Mouse (Mus musculus) spleen, postnatal 36 days (tissue): Measurements from ENCODE around the gene Crmp1.

Source experiments
- DNase-seq, 2 experiments: peaks; one replicate each; pipeline ENCODE4 v3.0.0; 2022; ENCODE audit warnings: low spot score in 2 of 2, mixed read lengths in 1 of 2

Crmp1 gene

GRCm38 (mm10) chr5:37241651-37242151 lies at the start of gene Crmp1:
Gene Crmp1 (plus strand): TSS chr5:37241940.
- DNase-seq: no peak

DNA sequence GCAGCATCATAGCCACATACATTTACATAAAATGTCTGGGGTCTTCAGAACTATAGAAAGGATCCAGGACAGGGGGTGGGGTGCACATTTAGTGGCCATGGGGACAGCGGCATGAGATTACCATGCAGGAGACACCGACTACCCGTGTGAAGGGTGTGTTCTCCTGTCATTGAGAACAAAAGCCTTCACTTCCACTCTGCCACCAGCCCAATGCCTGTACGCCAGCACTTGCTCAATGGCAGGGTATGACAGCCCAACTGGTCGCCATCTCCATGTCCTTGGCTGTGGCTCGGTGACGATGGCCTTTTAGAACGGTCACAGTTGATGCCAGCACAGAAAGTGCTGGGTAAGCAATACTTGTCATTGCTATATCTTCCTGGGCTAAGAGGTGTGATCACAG lies 45.5 kb upstream of the Crmp1 start:
- no peak for DNase-seq

DNA sequence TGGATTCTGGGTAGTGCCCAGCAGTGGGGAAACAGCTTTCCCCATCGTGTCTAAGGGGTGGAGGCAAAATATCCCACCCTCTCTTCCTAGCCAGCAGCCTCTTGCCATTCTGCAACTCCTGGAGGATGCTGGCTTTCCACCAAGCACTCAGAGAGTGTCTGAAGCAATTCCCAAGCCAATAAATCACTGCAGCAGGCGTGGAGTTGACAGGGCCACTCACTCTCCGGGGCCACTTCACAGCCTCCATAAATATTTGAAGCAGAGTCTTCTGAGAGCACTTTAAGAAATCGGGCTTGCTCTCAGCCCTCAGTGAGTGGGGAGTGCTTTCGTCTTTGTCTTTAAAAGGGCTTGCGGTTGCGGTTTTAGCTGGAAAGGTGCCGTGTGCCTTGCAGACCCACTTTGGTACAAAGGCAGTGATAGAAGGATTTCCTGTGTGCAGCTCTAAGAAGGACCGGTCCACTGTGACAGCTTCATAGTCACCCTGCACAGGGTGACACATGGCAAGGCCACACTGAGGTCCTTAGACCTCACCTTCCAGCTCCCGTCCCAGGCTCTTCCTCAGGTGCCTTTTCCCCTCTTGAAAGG lies 45.0 kb upstream of the Crmp1 start:
- DNase-seq: no peak

- no peak for DNase-seq
These were observed 44.3 kb upstream of the Crmp1 start for GRCm38 (mm10) chr5:37197423-37197822.

GRCm38 (mm10) chr5:37198011-37198688 lies 43.6 kb upstream of the Crmp1 start:
- DNase-seq: no peak

DNA sequence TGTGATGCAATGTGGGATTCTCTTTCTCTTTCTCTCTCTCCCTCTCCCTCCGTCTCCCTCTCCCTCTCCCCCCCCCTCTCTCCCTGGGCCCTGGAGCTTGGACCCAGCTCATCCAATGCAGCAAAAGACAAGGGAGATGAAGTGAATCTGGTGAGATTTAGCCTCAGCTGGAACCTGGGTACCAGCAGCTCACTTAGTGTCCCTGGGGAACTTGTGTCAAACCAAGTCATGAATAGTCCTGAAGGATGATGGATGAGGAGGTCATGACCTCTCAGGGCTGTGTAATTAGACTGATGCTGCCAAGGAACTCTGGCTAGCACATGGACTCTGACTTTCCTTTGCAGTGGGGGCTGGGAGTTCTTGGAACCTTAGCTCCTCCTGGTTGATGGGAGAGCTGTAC lies 39.5 kb upstream of the Crmp1 start:
- no peak for DNase-seq

DNA sequence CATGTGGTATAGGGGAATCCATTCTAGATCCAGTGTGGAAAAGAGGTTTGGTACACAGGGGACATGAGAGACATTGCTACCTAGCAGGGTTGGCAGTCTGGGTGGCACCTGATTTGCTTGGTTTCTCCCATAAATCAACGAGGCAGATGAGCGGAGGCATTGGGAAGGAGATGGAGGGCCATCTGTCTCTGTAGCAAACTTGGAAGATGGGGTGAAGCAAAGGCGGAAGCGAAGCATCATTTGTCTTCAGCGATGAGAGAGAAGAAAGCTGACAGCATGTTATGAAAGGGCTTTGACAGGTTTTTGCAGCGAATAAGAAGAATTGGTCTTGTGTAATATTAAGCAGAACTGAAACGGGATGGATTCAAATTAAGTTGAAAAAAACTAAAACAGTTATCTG lies 36.9 kb upstream of the Crmp1 start:
- DNase-seq: no peak

- DNase-seq: no peak
These were observed 36.3 kb upstream of the Crmp1 start for GRCm38 (mm10) chr5:37205420-37205819.

DNA sequence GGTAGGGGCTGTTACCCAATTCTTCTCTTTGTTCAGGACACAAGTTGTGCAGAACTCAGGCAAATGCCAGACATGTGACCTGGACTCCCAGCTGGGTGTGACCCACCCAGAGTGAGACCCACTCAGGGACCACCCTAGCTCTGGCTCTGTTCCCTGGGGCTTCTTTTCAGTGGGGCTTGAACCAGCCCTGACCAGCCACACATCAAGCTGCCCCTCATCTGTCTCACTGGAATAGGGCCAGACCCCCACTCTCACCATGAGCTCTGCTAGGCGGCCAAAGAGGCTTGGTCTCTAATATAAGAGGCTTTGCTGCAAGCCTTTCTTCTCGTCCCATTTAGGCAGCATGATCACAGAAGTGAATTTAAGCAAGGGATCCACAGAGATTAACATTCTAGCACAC lies 35.4 kb upstream of the Crmp1 start:
- DNase-seq: no peak

DNA sequence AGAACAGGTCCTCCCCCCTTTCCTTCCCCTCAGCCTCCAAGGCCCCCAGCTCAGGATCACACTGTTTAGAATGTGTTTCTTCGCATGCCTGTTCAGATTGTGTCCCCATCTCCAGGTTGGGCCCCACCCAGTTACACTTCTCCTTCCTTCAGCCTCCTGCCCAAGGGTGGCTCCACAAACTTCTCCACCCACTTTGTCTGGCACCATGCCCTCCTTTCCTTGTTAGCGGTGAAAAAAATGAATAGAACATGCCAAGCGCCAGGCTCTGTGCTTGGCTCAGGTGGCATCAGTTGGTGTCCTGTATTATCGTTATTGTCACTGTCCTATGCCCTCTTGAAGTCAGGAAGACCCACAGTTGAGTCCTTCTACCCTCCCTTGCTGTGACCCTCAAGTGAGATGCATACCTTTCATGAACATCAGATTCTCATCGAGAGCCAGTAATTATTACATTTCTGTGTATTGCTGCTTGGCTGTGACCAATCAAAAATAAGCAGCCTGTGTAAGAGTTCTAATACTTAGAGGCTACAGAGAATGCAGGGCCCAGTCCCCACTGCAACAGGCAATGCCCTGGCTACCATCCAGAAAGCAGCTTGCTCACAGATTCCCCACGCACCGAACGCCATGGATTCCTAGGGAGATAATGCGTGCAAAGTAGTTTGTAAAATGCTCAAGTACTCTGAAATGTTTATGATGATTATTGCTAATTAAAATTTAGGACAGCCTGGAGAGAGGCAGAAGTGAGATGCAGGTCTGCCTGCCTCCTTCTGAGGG lies 28.6 kb upstream of the Crmp1 start:
- no peak for DNase-seq

GRCm38 (mm10) chr5:37213709-37214103 lies 28.0 kb upstream of the Crmp1 start:
- no peak for DNase-seq

DNA sequence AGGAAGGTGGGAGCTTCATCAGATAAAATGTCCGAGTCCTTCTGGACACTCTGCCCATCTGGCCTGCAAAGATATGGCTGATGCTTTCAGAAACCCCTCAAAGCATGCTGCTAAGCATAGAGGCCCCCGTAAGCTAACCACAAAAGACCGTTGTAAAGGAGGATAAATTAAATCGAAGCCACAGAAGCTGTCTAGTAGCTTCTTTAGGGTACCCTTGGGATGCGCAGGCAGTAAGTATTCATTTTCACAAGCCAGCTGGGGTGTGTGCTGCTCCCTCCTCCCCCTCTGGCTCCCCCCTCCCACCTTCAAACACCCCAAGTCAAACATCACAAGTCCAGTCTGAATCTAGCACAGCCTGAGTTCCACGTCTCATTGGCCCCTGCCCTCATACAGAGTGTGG lies 27.1 kb upstream of the Crmp1 start:
- no peak for DNase-seq

DNA sequence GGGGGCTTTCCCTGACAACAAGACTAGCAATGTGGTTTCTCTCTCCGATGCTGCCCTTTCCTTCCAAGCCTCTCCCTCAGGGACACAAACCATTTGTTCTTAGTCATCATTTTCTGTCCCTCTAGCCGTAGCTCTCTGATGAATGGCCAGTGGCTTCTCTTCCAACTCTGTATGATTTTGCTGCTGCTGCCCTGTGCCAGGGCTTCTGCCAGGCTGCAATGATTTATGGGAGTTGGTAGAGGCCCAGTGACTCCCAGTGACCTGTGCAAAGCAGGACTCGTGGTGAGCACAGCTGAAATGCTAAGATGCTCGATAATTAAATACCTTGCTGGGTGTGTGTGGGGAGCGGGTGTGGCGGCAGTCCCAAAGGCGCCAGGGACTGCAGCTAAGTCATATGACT lies 26.5 kb upstream of the Crmp1 start:
- DNase-seq: no peak

- DNase-seq: no peak
These were observed 22.1 kb upstream of the Crmp1 start for GRCm38 (mm10) chr5:37219615-37220014.

GRCm38 (mm10) chr5:37220575-37220974 lies 21.2 kb upstream of the Crmp1 start:
- DNase-seq: no peak

DNA sequence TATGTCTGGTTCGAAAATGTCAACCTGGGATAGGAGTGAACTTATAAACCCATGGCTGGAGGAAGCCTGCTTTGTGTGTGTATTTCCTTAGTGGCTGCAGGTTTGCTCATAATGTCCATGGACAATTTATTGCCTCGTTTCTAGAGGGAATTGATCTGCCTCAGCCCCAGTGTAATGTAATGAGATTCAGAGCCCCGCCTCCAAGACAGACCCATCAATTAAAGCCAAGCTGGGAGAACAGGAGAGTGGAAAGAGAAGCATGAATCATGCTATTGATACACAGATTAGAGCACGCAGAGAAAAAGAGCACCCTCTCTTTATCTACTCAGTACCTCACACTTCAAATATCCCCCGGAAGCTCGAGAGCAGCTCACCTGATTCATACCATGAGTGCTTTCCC lies 20.2 kb upstream of the Crmp1 start:
- no peak for DNase-seq

- no peak for DNase-seq
These were observed 19.4 kb upstream of the Crmp1 start for GRCm38 (mm10) chr5:37222316-37222715.

GRCm38 (mm10) chr5:37225708-37226107 lies 16.0 kb upstream of the Crmp1 start:
- DNase-seq: no peak

DNA sequence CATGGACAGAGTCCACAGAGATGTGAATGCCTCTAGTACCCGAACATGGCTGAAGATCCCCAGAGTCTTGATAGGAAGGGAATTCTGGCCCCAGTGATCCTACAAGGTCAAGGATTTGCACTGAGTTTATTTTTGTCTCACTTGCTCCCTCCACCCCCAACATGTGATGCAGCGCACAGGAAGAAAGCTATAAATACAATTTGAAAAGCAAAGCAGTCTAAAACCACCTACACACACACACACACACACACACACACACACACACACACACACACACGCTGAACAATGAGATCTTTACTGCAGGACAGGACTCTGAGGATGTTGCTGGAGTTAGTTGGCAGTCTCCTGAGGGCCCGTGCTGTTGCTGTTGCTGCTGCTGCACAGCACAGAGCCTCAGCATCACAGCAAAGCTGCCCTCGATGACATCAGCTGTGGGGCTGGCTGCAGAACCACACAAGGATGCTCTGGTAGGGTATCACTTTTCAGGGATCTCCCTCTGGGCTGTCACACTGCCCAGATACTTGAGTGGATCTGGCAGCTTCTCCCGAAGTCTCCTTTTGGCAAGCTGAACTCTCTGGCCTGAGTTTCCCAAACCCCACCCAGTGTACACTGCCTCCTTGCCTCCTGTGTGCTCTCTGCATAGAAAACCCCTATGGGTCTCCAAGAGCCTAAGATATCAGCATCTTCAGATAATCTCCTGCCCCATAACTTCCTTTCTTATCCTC lies 13.6 kb upstream of the Crmp1 start:
- no peak for DNase-seq

DNA sequence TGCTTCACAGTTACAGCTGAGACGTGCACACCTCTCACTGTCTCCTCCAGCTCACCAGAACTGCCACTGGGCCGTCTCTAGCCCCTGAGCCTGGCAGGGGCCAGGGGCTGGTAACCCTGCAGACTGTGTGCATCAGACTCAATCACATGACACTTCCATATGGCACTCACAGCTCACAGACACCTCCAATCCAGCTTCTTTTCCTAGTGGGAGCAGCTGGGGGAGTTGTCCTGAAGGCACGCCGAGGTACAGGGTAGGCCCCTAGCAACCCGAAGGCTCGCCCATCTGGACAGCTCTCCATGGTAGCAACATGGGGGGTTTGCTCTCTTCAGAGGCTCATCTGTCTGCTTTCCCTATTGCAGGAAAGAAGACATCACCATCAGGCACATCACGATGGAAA lies 12.8 kb upstream of the Crmp1 start:
- no peak for DNase-seq

DNA sequence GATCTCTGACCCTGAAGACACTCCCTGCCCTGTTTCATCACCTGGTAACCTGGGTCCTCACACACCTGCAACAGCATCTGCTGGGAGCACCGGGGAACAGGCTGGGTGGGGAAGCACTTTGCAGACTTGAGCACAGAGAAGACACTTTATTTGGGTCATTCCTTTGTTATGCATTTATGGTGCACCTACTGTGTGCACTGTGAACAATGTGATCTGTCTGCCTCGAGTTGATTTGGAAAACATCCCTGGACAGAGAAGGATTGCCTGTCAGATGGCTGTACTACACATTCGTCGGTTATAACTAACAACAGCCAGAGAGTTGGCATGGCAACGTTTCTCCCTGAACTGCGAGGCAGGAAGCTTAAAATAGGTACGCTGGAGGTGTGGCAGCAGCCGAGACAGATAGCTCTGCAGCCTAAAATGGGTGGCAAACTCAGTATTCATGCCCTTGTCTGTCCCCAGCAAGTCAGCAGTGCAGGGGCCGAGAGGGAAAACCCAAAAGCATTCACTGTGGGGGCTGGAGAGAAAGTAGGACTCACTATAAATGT lies 8.7 kb upstream of the Crmp1 start:
- DNase-seq: no peak

- no peak for DNase-seq
These were observed 3.1 kb upstream of the Crmp1 start for GRCm38 (mm10) chr5:37238654-37239053.
